Mouse (Mus musculus) retina, adult 2 months (tissue): ENCODE data around the gene Sec23b.
"Not testable (repeated sequence)": the region's sequence is repeated elsewhere in the genome, so short reads cannot be mapped to it uniquely, and the experiment has no call there.

Source experiments
- DNase-seq: peaks from one replicate; pipeline ENCODE4 v3.0.0-alpha.2; 2012; ENCODE audit warnings: low read depth, low spot score

The Sec23b gene

GRCm38 (mm10) chr2:144555820-144556552 lies at the start of gene Sec23b:
Gene Sec23b, plus strand, starts transcription at chr2:144556229.
- peak; percentile 95 for DNase-seq

GRCm38 (mm10) chr2:144514619-144515018 lies 41.4 kb upstream of the Sec23b start:
- DNase-seq = no peak

- DNase-seq = peak; percentile 88
These were observed 36.3 kb upstream of the Sec23b start for GRCm38 (mm10) chr2:144519772-144520171.

GRCm38 (mm10) chr2:144525856-144526255 lies 30.2 kb upstream of the Sec23b start:
- no peak for DNase-seq

- peak; percentile 89 for DNase-seq
These were observed 28.8 kb upstream of the Sec23b start, which contains the start of the genes Dzank1 and Polr3f for GRCm38 (mm10) chr2:144526981-144527820. Gene Dzank1, minus strand, starts transcription at chr2:144527414. Gene Polr3f, plus strand, starts transcription at chr2:144527718.

GRCm38 (mm10) chr2:144527821-144528174 lies 28.2 kb upstream of the Sec23b start:
- DNase-seq = no peak

GRCm38 (mm10) chr2:144537123-144537522 lies 18.9 kb upstream of the Sec23b start:
- no peak for DNase-seq

GRCm38 (mm10) chr2:144541246-144541645 lies 14.8 kb upstream of the Sec23b start:
- no peak for DNase-seq

GRCm38 (mm10) chr2:144543670-144544069 lies 12.4 kb upstream of the Sec23b start:
- no peak for DNase-seq

GRCm38 (mm10) chr2:144544630-144545029 lies 11.4 kb upstream of the Sec23b start:
- no peak for DNase-seq

GRCm38 (mm10) chr2:144545061-144545460 lies 11.0 kb upstream of the Sec23b start:
- no peak for DNase-seq

GRCm38 (mm10) chr2:144545481-144545880 lies 10.5 kb upstream of the Sec23b start:
- no peak for DNase-seq

GRCm38 (mm10) chr2:144547559-144547958 lies 8.5 kb upstream of the Sec23b start:
- no peak for DNase-seq

- DNase-seq = no peak
These were observed 5.5 kb upstream of the Sec23b start, which contains the start of gene Rbbp9 for GRCm38 (mm10) chr2:144550529-144550928. Gene Rbbp9, minus strand, starts transcription at chr2:144550869.

- DNase-seq = no peak
These were observed 2.1 kb upstream of the Sec23b start for GRCm38 (mm10) chr2:144553905-144554304.

GRCm38 (mm10) chr2:144555286-144555819 lies 676 bp upstream of the Sec23b start:
- no peak for DNase-seq

GRCm38 (mm10) chr2:144588723-144589122 lies 32.7 kb downstream of the Sec23b start:
- DNase-seq = no peak

- not testable (repeated sequence) for DNase-seq
These were observed 37.0 kb downstream of the Sec23b start for GRCm38 (mm10) chr2:144593036-144593435.

- peak; percentile 80 for DNase-seq
These were observed 38.1 kb downstream of the Sec23b start, which contains the start of gene Smim26 for GRCm38 (mm10) chr2:144593951-144594651. Gene Smim26, plus strand, starts transcription at chr2:144594054.

GRCm38 (mm10) chr2:144598006-144598405 lies 42.0 kb downstream of the Sec23b start:
- no peak for DNase-seq

GRCm38 (mm10) chr2:144599831-144600687 lies 44.0 kb downstream of the Sec23b start, which contains the start of gene Dtd1:
Gene Dtd1, plus strand, starts transcription at chr2:144599897.
- peak; percentile 74 for DNase-seq
